Mouse (Mus musculus): ENCODE measurements around the gene Pmpca. TPM values are rescaled to one million over a fixed set of nuclear protein-coding genes. Genes with fewer than 3 reads are reported as not detected.

Gene Pmpca
- polyA plus RNA-seq, 1 experiment from 2014 or later, result 113 TPM

DNA sequence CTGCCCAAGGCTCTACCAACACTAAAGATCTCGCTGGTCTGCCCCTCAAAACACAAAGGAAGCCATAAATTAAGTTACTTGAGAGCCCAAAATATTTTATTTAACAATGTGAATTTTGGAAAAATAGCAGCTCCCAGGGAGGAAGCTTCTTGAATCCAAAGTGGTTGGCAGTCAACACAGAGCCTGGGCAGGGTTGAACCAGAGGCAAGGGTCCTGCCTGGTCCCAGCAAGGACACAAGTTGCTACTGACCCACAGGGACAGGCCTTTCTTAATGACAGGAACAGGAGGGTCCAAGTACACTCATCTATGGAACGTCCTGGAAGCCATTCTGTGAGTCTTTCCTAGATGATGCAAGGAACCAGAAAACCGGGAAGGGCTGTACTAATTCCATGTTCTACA, 20.2 kb downstream of the Pmpca start:
- Histone ChIP-seq H3K4me2 (peak overlapping the region; percentile 94; the same call in 1 of the 2 replicates), H3K4me3 (replicated peaks) (peak overlapping the region; percentile 98), H3K9me3 (replicated peaks) (no peaks in the 10 kb centered on the region), H3K9ac (no peak overlapping the region), H3K27me3 (no peaks in the 10 kb centered on the region), H3K27ac (no peak overlapping the region), H3K4me1 (peaks cover 37% of the 10 kb centered on the region), H3K36me3 (peaks cover 66% of the 10 kb centered on the region)
- 54% methylated on average over 3 of the region's 3 CpGs for whole genome bisulfite sequencing
- no peak for ATAC-seq (replicated peaks; ENCODE audit: low FRiP score)

DNA sequence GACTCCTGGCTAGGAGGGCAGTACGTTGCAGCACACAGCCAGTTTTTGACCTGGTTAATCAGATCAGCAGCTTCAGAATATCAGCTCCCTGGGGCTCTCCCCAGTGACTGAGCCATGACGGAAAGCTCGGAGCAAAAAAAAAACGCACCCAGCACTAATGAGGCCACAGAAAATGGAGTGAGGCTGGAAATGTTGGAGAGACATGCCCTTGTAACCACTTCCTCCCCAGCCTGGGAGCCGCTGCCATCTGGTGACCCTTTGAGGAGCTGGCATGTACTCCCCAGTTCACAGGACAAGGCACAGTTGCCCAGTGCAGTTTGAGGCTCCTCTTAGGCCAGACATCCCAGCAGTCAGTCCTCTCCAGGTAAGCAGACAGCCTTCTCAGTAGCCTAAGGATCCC, 21.0 kb downstream of the Pmpca start:
- no peak overlapping the region for H3K4me2 ChIP-seq
- H3K9ac ChIP-seq, result no peak overlapping the region
- H3K4me1 ChIP-seq, result peaks cover 37% of the 10 kb centered on the region
- no peaks in the 10 kb centered on the region for H3K9me3 ChIP-seq (replicated peaks)
- no peak overlapping the region for H3K4me3 ChIP-seq (replicated peaks)
- 77% methylated on average over 5 of the region's 5 CpGs for WGBS
- no peaks in the 10 kb centered on the region for H3K27me3 ChIP-seq
- no peak overlapping the region for H3K27ac ChIP-seq
- ATAC-seq (replicated peaks; ENCODE audit: low FRiP score), result no peak
- peaks cover 70% of the 10 kb centered on the region for H3K36me3 ChIP-seq

DNA sequence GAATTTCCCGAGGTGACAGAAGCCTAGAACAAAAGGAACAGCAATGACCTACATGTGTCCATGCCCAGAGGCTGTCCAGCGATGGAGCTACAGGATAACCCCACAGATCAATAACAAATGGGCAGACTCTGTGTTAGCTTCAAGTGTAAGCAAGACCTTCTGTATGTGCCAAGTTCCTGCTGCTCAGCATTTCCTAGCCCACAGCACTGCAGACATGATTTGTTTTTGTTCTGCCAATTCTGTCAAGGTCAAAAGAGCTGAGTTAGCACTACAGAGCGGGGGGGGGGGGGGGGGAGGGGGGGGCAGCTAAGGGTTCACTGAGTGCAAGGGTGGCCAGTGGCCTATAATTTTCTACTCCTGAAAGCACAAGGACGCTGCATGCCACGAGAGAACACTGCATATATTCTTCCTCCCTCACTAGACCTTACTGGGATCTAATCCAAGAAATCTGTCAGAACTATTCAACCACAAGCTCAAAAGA, 21.8 kb downstream of the Pmpca start:
- Histone ChIP-seq H3K36me3 (peaks cover 72% of the 10 kb centered on the region), H3K9ac (no peak overlapping the region), H3K27me3 (no peaks in the 10 kb centered on the region), H3K9me3 (replicated peaks) (no peaks in the 10 kb centered on the region), H3K4me1 (peaks cover 30% of the 10 kb centered on the region), H3K4me2 (no peak overlapping the region), H3K4me3 (replicated peaks) (no peak overlapping the region), H3K27ac (no peak overlapping the region)
- no peak for ATAC-seq (replicated peaks; ENCODE audit: low FRiP score)
- WGBS, result 66% methylated on average over 4 of the region's 5 CpGs

DNA sequence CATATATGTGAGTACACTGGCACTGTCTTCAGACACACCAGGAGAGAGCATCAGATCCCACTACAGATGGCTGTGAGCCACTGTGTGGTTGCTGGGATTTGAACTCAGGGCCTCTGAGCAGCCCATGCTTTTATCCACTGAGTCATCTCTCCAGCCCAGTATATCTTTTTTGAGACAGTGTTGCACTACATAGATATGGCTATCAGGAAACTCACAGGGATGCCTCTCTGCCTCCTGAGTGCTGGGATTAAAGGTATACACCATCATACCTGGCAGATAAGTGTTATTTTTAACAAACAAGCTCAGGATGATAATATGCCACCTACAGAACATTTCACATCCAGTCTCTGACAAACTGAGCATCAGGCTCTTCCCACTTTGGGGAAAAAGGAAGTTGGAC, 27.9 kb downstream of the Pmpca start:
- Histone ChIP-seq H3K27me3 (no peaks in the 10 kb centered on the region), H3K4me1 (no peaks in the 10 kb centered on the region), H3K4me2 (no peak overlapping the region), H3K36me3 (peaks cover 99% of the 10 kb centered on the region), H3K9me3 (replicated peaks) (no peaks in the 10 kb centered on the region), H3K4me3 (replicated peaks) (no peak overlapping the region), H3K9ac (no peak overlapping the region), H3K27ac (no peak overlapping the region)
- ATAC-seq (replicated peaks; ENCODE audit: low FRiP score), result no peak

DNA sequence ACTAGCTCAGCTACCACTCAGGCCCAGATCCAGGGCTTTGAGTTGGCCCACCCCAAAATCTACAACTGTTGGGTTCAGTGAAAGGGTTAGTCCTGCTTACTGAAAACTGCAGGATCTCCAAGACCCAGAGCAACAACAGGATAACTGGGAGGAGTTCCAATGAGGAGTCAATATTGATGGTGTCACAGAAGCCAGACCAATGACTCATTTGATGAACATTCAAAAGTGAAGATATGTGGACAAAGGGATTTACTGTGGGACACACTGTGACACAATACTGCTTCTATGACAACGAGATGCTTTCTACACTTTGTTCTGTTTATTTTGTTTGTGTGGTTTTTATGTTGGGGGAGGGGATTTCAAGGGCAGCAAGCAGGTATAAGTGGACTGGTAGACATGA, 29.0 kb downstream of the Pmpca start:
- Histone ChIP-seq H3K4me3 (replicated peaks) (no peak overlapping the region), H3K36me3 (peaks cover 99% of the 10 kb centered on the region), H3K27ac (no peak overlapping the region), H3K9ac (no peak overlapping the region), H3K27me3 (no peaks in the 10 kb centered on the region), H3K4me1 (no peaks in the 10 kb centered on the region), H3K9me3 (replicated peaks) (no peaks in the 10 kb centered on the region), H3K4me2 (no peak overlapping the region)
- 84% methylated on average over 1 of the region's 1 CpGs for WGBS
- ATAC-seq (replicated peaks; ENCODE audit: low FRiP score), result no peak

DNA sequence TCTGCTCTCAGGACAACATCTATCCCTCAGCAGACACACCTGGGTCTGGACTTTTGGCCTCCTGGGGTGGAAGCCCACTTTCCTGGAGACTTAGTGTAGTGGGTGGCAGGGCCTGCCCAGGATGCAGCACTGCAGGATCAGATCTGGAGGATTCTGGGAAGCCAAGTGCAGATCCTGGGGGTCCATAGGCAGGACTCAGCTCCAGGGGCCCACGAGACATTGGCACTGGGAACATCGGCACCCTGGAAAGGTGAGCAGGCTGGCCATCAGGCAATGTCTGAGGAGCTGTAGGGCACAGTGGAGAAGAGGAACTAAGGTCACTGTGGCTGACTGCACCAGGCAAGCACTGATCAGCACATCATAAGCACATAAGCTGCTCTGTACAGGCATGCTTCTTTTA, 32.8 kb downstream of the Pmpca start:
- no peak overlapping the region for H3K4me2 ChIP-seq
- H3K4me3 ChIP-seq (replicated peaks), result no peak overlapping the region
- no peaks in the 10 kb centered on the region for H3K4me1 ChIP-seq
- no peaks in the 10 kb centered on the region for H3K27me3 ChIP-seq
- H3K27ac ChIP-seq, result no peak overlapping the region
- H3K9ac ChIP-seq, result no peak overlapping the region
- WGBS, result 91% methylated on average over 2 of the region's 2 CpGs
- no peak for ATAC-seq (replicated peaks; ENCODE audit: low FRiP score)
- no peaks in the 10 kb centered on the region for H3K9me3 ChIP-seq (replicated peaks)
- peaks cover 99% of the 10 kb centered on the region for H3K36me3 ChIP-seq

DNA sequence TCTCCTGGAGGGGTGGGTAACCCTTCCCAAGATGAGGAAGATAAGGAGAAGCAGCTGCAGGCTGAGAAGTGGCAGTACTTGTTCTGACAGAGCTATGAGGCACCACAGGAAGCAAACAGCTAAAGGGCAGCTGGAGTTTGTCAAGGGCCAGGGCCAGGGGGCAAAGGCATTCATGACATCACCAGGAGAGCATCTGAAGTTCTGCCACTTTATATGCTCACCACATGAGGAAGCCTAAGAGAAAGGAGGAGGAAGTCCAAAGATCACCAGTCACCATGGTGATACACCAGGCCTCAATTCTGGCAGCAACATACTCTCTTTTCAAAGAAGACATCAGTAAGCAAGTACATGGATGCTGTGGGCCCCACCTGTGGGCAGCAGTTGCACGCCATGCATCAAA, 33.9 kb downstream of the Pmpca start:
- Histone ChIP-seq H3K9me3 (replicated peaks) (no peaks in the 10 kb centered on the region), H3K27me3 (no peaks in the 10 kb centered on the region), H3K36me3 (peaks cover 97% of the 10 kb centered on the region), H3K4me3 (replicated peaks) (no peak overlapping the region), H3K4me2 (no peak overlapping the region), H3K9ac (no peak overlapping the region), H3K4me1 (no peaks in the 10 kb centered on the region), H3K27ac (no peak overlapping the region)
- ATAC-seq (replicated peaks; ENCODE audit: low FRiP score), result no peak
- 88% methylated on average over 1 of the region's 1 CpGs for whole genome bisulfite sequencing

DNA sequence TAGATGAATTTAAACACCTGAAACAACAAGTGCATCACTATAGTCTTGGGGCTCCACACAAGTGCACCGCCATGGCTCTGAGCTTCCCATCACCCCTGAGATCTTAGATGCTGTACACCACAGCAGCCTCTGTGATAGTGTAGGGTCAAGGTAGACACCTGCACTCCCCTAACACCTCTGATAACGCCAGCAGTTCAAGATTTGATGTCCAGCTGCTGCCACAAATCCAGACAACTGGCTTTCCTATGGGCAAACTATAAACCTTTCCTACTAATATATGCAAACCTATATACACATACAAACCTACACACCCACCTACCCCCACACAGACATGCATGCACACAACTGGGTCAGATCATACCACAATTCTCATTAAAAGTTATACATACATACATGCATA, 35.4 kb downstream of the Pmpca start:
- no peak for ATAC-seq (replicated peaks; ENCODE audit: low FRiP score)
- peaks cover 97% of the 10 kb centered on the region for H3K36me3 ChIP-seq
- no peak overlapping the region for H3K27ac ChIP-seq
- H3K4me1 ChIP-seq, result no peaks in the 10 kb centered on the region
- no peaks in the 10 kb centered on the region for H3K27me3 ChIP-seq
- no peak overlapping the region for H3K4me2 ChIP-seq
- no peak overlapping the region for H3K9ac ChIP-seq
- no peak overlapping the region for H3K4me3 ChIP-seq (replicated peaks)
- no peaks in the 10 kb centered on the region for H3K9me3 ChIP-seq (replicated peaks)
- WGBS, result 93% methylated on average over 2 of the region's 2 CpGs

DNA sequence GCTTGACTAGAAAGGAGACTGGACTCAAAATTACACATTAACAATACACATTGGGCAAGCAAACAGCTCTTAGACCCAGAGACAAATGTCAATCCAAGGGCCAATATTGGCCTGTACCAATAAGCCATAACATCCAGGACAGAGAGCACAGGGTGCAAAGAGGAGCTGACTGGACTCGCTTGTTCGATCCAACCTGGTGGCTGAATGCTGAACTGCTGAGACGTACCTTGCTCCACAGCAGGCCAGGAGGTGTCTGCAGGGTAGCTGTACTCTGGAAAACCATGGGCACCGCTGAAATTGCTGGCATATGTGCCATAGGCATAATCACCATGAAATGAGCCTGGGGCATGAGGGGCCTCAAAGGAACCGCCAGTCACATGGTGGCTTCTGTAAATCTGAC, 40.7 kb downstream of the Pmpca start:
- 94% methylated on average over 5 of the region's 5 CpGs for WGBS
- Histone ChIP-seq H3K27ac (no peak overlapping the region), H3K9ac (no peak overlapping the region), H3K27me3 (no peaks in the 10 kb centered on the region), H3K4me1 (no peaks in the 10 kb centered on the region), H3K9me3 (replicated peaks) (no peaks in the 10 kb centered on the region), H3K4me2 (no peak overlapping the region), H3K36me3 (peaks cover 97% of the 10 kb centered on the region), H3K4me3 (replicated peaks) (no peak overlapping the region)
- ATAC-seq (replicated peaks; ENCODE audit: low FRiP score), result no peak

DNA sequence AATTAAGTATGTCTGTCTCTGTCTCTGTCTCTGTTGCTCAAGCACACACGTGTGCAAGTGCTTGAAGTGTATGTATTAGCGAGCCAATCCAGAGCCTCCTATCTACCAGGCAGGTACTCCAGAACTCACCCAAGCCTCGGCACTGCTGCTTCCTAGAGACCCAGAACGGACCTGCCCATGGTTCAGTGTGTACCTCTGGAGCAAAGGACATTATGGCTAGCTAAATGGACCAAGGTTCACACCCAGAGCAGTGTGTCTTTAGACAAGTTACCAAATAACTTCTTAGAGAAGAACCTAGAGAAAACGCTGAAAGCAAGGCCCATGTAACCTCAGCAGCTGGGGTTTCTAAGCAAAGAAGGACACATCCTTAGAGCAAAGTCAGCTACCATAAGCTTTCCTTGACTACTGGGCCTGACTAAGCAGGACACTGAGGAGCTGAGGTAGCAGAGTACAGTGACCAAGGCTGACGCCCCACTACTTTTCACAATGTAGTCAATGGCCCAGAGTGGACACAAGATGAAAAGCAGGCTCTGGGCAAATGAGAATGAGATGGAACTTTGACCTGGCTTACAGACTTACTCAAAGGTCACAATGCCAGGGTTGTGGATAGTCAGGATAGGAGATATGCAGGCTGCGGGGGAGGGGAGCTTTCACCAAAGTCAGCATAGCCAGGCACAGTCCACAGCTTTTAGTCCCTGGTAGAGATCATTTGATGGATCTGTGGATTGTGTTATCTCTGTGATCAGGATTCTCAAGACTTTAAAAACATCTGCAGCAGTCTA, 45.8 kb downstream of the Pmpca start:
- Histone ChIP-seq H3K9ac (no peak overlapping the region), H3K36me3 (peaks cover 96% of the 10 kb centered on the region), H3K9me3 (replicated peaks) (no peaks in the 10 kb centered on the region), H3K27ac (no peak overlapping the region), H3K4me2 (no peak overlapping the region), H3K27me3 (no peaks in the 10 kb centered on the region), H3K4me3 (replicated peaks) (no peak overlapping the region), H3K4me1 (0 out of 2 replicates have a peak, but pooled peaks cover 4% of the 10 kb centered on the region)
- ATAC-seq (replicated peaks; ENCODE audit: low FRiP score), result no peak
- WGBS, result 92% methylated on average over 7 of the region's 7 CpGs

DNA sequence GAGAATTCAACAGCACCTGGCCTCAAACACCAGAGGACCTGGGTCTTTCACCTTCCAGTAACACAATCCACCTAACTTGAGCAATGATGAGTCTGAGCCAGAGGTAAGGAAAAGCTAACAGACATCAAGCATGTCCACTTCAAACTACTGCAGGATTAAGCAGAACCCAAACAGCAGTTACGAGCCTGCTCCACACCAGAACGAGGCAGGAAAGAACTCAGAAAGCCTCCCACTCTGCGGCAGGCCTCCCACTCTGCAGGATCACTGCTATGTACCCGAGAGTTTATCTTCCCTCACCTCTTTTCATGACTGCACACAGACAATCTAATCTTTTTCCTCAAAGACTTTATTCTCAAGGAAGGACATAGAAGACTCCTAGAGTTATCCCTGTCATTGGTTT, 48.1 kb downstream of the Pmpca start:
- no peak overlapping the region for H3K4me3 ChIP-seq (replicated peaks)
- peaks cover 97% of the 10 kb centered on the region for H3K36me3 ChIP-seq
- H3K9ac ChIP-seq, result no peak overlapping the region
- H3K27me3 ChIP-seq, result no peaks in the 10 kb centered on the region
- H3K4me2 ChIP-seq, result no peak overlapping the region
- no peak overlapping the region for H3K27ac ChIP-seq
- no peak for ATAC-seq (replicated peaks; ENCODE audit: low FRiP score)
- H3K4me1 ChIP-seq, result 0 out of 2 replicates have a peak, but pooled peaks cover 4% of the 10 kb centered on the region
- H3K9me3 ChIP-seq (replicated peaks), result no peaks in the 10 kb centered on the region
- WGBS, result 68% methylated on average over 4 of the region's 4 CpGs

DNA sequence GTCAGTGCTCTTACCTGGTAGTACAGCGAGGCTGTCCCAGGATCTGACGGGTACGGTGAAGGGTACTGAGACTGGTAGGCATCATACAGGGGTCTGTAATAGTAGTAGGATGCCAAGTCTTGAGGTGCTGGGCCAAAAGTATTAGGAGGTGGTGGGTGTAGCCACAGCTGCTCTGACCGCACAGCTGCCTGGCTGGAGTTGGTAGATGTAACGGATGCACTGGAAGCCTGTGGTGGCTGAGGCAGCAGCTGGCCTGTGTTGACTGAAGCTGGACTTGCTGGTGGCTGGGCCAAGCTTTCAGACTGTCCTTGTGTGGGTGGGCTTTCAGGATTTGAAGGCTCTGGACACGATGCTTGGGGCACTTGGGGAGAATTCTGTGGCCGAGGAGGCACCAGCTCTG, 49.2 kb downstream of the Pmpca start:
- no peak overlapping the region for H3K27ac ChIP-seq
- no peak overlapping the region for H3K4me3 ChIP-seq (replicated peaks)
- H3K4me2 ChIP-seq, result no peak overlapping the region
- peaks cover 10% of the 10 kb centered on the region for H3K4me1 ChIP-seq
- peaks cover 86% of the 10 kb centered on the region for H3K36me3 ChIP-seq
- no peak for ATAC-seq (replicated peaks; ENCODE audit: low FRiP score)
- no peak overlapping the region for H3K9ac ChIP-seq
- H3K9me3 ChIP-seq (replicated peaks), result no peaks in the 10 kb centered on the region
- WGBS, result 95% methylated on average over 7 of the region's 7 CpGs
- no peaks in the 10 kb centered on the region for H3K27me3 ChIP-seq

DNA sequence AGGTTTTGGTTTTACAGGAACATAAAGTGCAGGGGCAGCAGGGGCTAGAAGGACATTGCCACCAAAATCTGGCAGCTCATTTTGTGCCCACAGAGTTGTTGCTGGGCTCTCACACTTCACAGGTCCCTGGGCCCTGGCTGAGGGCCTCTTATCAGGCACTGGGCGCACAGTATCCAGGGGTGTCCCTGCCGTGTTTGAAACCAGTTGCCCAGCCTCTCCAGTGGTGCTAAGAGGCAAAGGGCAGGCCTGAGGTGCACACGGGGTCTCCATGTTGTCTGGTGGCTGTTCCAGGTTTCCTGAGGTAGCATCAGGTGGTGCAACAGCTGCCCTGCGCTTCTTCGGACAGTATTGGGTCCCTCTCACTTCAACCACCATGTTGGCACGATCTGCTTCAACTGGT, 50.5 kb downstream of the Pmpca start:
- Histone ChIP-seq H3K4me3 (replicated peaks) (no peak overlapping the region), H3K4me1 (peaks cover 20% of the 10 kb centered on the region)

More for the DNA sequence above, 50.5 kb downstream of the Pmpca start:
- no peak overlapping the region for H3K27ac ChIP-seq
- peaks cover 73% of the 10 kb centered on the region for H3K36me3 ChIP-seq
- no peak overlapping the region for H3K9ac ChIP-seq
- no peak for ATAC-seq (replicated peaks; ENCODE audit: low FRiP score)
- H3K4me2 ChIP-seq, result no peak overlapping the region
- H3K9me3 ChIP-seq (replicated peaks), result no peaks in the 10 kb centered on the region
- H3K27me3 ChIP-seq, result no peaks in the 10 kb centered on the region
- WGBS, result 95% methylated on average over 6 of the region's 6 CpGs

Measured in kidney, embryonic 15.5 days (tissue).